Mouse (Mus musculus) thymus, adult 2 months (tissue): Measurements from ENCODE around the gene Rsc1a1. TPM values are rescaled to one million over a fixed set of nuclear protein-coding genes. Genes with fewer than 3 reads are reported as not detected.

ENCODE experiments used
- DNase-seq: peaks from one replicate; pipeline ENCODE4 v3.0.0; 2021
- H3K27ac ChIP-seq: fragments of 200-500 bp; 2 replicates; pipeline ENCODE4 v1.5.1; 2012; ENCODE audit warnings: low read length, control low read depth; ENCODE audit not compliant: control insufficient read depth, insufficient read depth
- H3K27me3 ChIP-seq: fragments of 200-500 bp; 2 replicates; pipeline ENCODE4 v1.6.1; 2012; ENCODE audit warnings: mild to moderate bottlenecking, low read length, moderate library complexity, mixed read lengths; ENCODE audit not compliant: control insufficient read depth, insufficient read depth
- H3K36me3 ChIP-seq: fragments of 200-500 bp; 2 replicates; pipeline ENCODE4 v1.6.1; 2012; ENCODE audit warnings: mild to moderate bottlenecking, low read length, moderate library complexity; ENCODE audit not compliant: control insufficient read depth, insufficient read depth
- H3K4me1 ChIP-seq: fragments of 200-500 bp; replicated peaks from 2 replicates; pipeline ENCODE4 v1.6.1; 2012; ENCODE audit warnings: low read length; ENCODE audit not compliant: control insufficient read depth, insufficient read depth
- H3K4me3 ChIP-seq: fragments of 200-500 bp; 2 replicates; pipeline ENCODE4 v1.5.1; 2012; ENCODE audit warnings: mild to moderate bottlenecking, low read length, control low read depth, moderate library complexity; ENCODE audit not compliant: control insufficient read depth, insufficient read depth
- CTCF ChIP-seq: fragments of 200-500 bp; IDR thresholded peaks from 2 replicates; pipeline ENCODE4 v1.5.1; 2012; ENCODE audit warnings: mild to moderate bottlenecking, control low read depth, low read length, moderate library complexity, borderline replicate concordance; ENCODE audit not compliant: control insufficient read depth, poor library complexity, insufficient read depth; ENCODE audit errors: extremely low read depth
- POLR2A ChIP-seq: fragments of 200-500 bp; IDR thresholded peaks from 2 replicates; pipeline ENCODE4 v1.6.1; 2012; ENCODE audit warnings: mild to moderate bottlenecking, low read length, control low read depth, moderate library complexity; ENCODE audit not compliant: control insufficient read depth, poor library complexity, insufficient read depth; ENCODE audit errors: extremely low read depth
- WGBS: fragments of 180-500 bp; shearing (Covaris S2); methylation state at CpG from one replicate; pipeline ENCODE4 v1.1.7; 2018; 5-methylcytosine and 5-hydroxymethylcytosine counted together
- polyA plus RNA-seq: library from polyadenylated mRNA; depleted of rRNA; stranded (reverse); fragments of >200 nt; gene quantifications from 2 replicates; pipeline ENCODE4 v1.2.3, GENCODE M21; 2012; rRNA removed

Gene Rsc1a1
- polyA plus RNA-seq, 1 experiment = 14.4 TPM

DNA sequence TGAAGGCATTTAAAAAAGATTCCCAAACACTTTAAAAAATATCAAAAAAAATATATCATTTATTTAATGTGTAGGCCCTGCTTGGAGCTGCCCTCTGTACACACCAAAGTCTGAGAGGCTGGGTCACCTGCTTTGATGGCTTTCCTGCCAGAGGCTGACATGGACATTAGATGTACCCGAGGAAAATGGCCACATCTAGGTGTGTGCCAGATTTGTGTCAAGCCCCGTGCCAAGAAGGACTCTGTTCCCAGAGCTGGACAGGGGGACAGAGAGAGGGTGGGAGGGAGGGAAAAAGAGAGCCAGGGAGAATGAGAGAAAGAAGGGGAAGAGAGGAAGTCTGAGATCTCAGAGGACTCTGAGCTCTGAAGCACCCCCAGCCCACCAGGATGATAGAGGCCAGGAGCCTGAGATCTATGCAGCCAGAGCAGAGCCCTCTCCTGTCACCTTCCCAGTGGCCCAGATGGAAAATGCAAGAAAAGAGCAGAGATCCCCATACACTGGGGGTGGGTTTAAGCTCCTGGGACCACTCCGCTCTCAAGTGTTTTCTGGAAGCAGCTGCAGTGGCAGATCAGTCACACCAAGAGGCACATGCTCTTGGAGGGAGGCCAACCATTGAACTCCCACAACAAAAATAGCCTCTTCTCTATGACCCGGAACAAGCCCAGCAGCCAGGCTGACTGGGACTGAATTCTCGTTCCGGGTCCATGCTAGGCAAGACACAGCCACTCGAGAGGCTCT, 42.1 kb downstream of the Rsc1a1 start:
- 80% methylated on average over 7 of the region's 7 CpGs for WGBS
- no peaks in the 10 kb centered on the region for H3K27me3 ChIP-seq
- DNase-seq = no peak
- no peaks in the 10 kb centered on the region for H3K4me1 ChIP-seq
- H3K4me3 ChIP-seq = no peak overlapping the region
- TF ChIP-seq POLR2A = no peak
- TF ChIP-seq CTCF = no peak
- H3K36me3 ChIP-seq = peaks cover 13% of the 10 kb centered on the region
- H3K27ac ChIP-seq = no peak overlapping the region; the same call in 1 of the 2 replicates

DNA sequence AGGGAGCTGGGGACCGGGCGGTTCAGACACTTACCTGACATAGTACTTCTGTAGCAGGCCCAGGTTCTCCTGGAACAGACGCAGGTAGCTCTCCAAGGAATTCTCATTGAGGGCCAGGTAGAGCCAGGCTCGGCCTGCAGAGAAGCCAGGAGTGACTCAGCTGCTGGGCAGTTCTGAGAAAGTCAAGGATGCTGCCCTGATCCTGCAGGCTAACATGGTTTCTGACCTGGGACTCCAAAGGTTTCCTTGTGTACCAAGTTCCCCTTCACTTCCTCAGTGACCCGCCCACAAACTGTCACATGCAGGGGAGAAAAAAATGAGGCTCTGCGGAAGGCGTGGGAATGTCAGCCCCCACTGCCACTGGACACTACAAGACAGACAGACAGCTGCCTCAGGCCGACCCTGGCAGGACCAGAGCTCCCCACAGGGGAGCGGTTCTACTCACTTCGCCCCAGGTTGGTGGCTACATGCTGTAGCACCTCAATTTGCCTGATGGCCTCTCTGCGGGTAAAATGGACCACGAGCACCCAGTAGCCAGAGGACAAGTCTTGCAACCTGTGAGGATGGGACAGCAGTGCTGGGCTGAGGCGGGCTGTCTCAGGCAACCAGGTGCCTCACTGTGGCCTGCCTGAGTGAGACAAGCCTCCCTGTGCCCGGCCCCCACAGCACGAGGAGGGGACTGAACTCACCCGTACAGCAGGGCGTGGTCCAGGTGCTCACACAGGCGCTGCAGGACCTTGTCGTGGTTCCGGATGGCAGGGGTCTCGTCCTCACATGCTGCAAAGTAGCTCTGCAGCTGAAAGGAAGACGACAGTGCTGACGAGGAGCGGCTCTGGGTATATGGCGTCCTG, 43.2 kb downstream of the Rsc1a1 start:
- no peak for DNase-seq
- 97% methylated on average over 25 of the region's 25 CpGs for WGBS
- no peak for TF ChIP-seq POLR2A
- no peak for TF ChIP-seq CTCF
- H3K36me3 ChIP-seq = peaks cover 13% of the 10 kb centered on the region
- H3K27ac ChIP-seq = no peak overlapping the region
- H3K4me1 ChIP-seq = no peaks in the 10 kb centered on the region
- no peaks in the 10 kb centered on the region for H3K27me3 ChIP-seq
- no peak overlapping the region for H3K4me3 ChIP-seq

DNA sequence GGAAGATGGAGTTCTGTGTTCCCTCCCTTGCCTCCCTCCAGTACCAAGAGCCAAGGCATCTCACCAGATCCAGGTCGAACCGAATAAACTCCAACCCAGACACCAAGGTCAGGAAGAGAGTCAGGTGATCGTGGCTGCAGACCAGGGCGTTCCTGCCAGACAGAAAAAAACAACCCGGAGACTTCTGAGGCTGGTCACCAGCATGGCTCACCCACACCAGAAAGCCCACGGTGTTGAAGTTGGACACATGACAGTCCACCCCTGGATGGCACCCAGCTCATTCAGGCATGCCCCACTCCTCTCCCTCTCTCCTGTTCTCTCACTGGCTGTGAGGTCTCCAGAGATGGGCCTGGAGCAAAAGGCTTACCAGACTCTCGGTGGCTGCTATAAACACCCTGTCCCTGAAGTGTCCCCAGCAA, 44.0 kb downstream of the Rsc1a1 start:
- 89% methylated on average over 7 of the region's 7 CpGs for WGBS
- DNase-seq = no peak

DNA sequence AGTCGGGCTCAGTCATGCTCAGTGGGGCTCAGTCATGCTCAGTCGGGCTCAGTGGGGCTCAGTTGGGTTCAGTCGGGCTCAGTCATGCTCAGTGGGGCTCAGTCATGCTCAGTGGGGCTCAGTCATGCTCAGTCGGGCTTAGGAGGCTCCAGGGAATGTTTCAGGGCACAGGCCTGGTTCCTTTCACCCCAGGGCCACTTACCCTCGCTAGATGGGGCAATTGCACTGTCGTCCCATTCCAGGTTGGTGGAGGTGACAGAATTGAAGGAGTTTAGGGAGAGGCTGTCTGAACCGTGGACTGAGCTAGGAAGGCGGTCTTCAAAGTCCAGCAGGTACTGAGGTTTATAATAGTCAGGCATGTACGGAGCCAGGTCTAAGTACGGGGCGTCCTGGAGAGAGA, 45.9 kb downstream of the Rsc1a1 start:
- DNase-seq = no peak

More for the DNA sequence above, 44.0 kb downstream of the Rsc1a1 start:
- Histone ChIP-seq H3K27ac (no peak overlapping the region), H3K4me1 (no peaks in the 10 kb centered on the region), H3K27me3 (no peaks in the 10 kb centered on the region), H3K4me3 (no peak overlapping the region), H3K36me3 (peaks cover 13% of the 10 kb centered on the region)
- TF ChIP-seq CTCF = no peak
- no peak for TF ChIP-seq POLR2A

DNA sequence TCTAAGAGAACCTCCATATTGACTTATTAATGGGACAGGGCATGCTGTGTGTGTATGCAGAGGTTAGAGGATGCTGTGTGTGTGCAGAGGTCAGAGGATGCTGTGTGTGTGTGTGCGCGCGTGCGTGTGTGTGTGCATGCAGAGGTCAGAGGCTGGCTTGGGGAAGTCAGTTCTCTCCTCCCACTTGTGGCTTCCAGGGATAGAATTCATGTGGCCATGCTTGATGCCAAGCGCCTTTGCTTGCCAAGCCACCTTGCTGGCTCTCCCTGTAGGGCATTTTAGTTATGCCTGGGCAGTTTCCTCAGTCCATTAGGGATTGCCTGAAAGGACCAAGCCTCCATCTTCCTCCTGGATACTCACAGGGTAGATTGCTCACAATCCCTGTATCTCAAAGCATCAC, 48.7 kb downstream of the Rsc1a1 start:
- DNase-seq = no peak
- no peak overlapping the region for H3K4me3 ChIP-seq
- peaks cover 17% of the 10 kb centered on the region for H3K36me3 ChIP-seq

More for the DNA sequence above, 45.9 kb downstream of the Rsc1a1 start:
- Histone ChIP-seq H3K36me3 (peaks cover 13% of the 10 kb centered on the region), H3K27ac (no peak overlapping the region), H3K4me1 (no peaks in the 10 kb centered on the region), H3K27me3 (no peaks in the 10 kb centered on the region), H3K4me3 (no peak overlapping the region)
- TF ChIP-seq CTCF (no peak), POLR2A (no peak)
- 91% methylated on average over 11 of the region's 11 CpGs for whole genome bisulfite sequencing

DNA sequence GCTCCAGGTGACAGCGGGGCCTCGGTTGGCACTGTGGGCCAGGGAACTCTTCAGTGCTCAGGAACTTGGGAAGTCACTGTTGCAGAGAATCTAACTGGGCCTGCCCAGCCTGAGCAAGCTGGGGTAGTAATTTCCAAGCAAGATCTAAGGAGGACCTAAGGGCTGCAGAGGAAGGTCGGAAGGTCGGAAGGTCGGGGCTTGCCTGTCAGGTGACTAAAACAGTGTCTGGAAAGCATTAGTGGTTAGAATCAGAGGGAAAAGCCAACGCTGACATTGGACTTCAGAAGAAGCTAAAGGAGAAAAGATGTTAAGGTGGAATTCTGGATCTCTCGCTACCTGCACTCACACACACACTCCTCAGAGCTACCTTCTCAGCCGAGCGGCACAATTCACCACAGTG, 49.4 kb downstream of the Rsc1a1 start:
- WGBS = 95% methylated on average over 9 of the region's 9 CpGs
- no peak for DNase-seq
- no peaks in the 10 kb centered on the region for H3K4me1 ChIP-seq
- H3K27me3 ChIP-seq = no peaks in the 10 kb centered on the region
- no peak for TF ChIP-seq POLR2A
- peaks cover 11% of the 10 kb centered on the region for H3K36me3 ChIP-seq
- H3K27ac ChIP-seq = no peak overlapping the region
- H3K4me3 ChIP-seq = no peak overlapping the region

More for the DNA sequence above, 48.7 kb downstream of the Rsc1a1 start:
- WGBS = 98% methylated on average over 5 of the region's 5 CpGs
- no peaks in the 10 kb centered on the region for H3K4me1 ChIP-seq
- TF ChIP-seq CTCF (no peak), POLR2A (no peak)
- no peak overlapping the region for H3K27ac ChIP-seq
- H3K27me3 ChIP-seq = no peaks in the 10 kb centered on the region

Other genes starting within 250 kb of the Rsc1a1 start
- gene Srarp, start 249.5 kb downstream of the Rsc1a1 start, polyA plus RNA-seq = 0.40 and 0.42 TPM in 2 replicates
- gene Zbtb17, start 240.9 kb downstream of the Rsc1a1 start, polyA plus RNA-seq = 87.3 and 98.6 TPM in 2 replicates
- 63.4 and 84.1 TPM in 2 replicates for gene Spen, start 147.0 kb downstream of the Rsc1a1 start, polyA plus RNA-seq
- 9.5 and 16.2 TPM in 2 replicates for gene Fblim1, start 79.5 kb downstream of the Rsc1a1 start, polyA plus RNA-seq
- gene Tmem82, start 67.0 kb downstream of the Rsc1a1 start, polyA plus RNA-seq = 1.2 and 2.8 TPM in 2 replicates
- gene Slc25a34, start 61.8 kb downstream of the Rsc1a1 start, polyA plus RNA-seq = 2.6 and 12.3 TPM in 2 replicates
- 58.5 and 71.4 TPM in 2 replicates for gene Plekhm2, start 20.7 kb downstream of the Rsc1a1 start, polyA plus RNA-seq
- 15.6 and 25.5 TPM in 2 replicates for gene Ddi2, start 37.8 kb upstream of the Rsc1a1 start, polyA plus RNA-seq
- 0.18 and 0.92 TPM in 2 replicates for gene Agmat, start 61.1 kb upstream of the Rsc1a1 start, polyA plus RNA-seq
- 11.8 and 11.9 TPM in 2 replicates for gene Dnajc16, start 105.3 kb upstream of the Rsc1a1 start, polyA plus RNA-seq
- 16.0 and 16.9 TPM in 2 replicates for gene Casp9, start 108.0 kb upstream of the Rsc1a1 start, polyA plus RNA-seq
- gene Cela2a, start 140.6 kb upstream of the Rsc1a1 start, polyA plus RNA-seq = 0.46 and 2.1 TPM in 2 replicates
- 0.35 and 0.43 TPM in 2 replicates for gene Ctrc, start 160.8 kb upstream of the Rsc1a1 start, polyA plus RNA-seq
- gene Efhd2, start 189.3 kb upstream of the Rsc1a1 start, polyA plus RNA-seq = 120 and 128 TPM in 2 replicates